Mouse (Mus musculus) mouse trophoblast stem cell (cell line): Measurements from ENCODE around the gene Slc5a2.

Experiments used
- in situ Hi-C, 2 experiments: fragments of 300-500 bp; cut with MseI, MboI; formaldehyde crosslinking; loops; 2 replicates in 1 of 2; 3 replicates in 1 of 2; pipeline ENCODE4 v1.15.1; 2025

Gene Slc5a2

GRCm38 (mm10) chr7:128298481-128299342 is 33.3 kb downstream of the Slc5a2 start:
- in situ Hi-C loops: no loop called here

- in situ Hi-C loops: no loop called here
Observed at GRCm38 (mm10) chr7:128300952-128301351, 35.5 kb downstream of the Slc5a2 start.

GRCm38 (mm10) chr7:128302151-128302550 is 36.7 kb downstream of the Slc5a2 start:
- in situ Hi-C loops: no loop called here

GRCm38 (mm10) chr7:128304198-128304597 is 38.7 kb downstream of the Slc5a2 start:
- in situ Hi-C loops: no loop called here

GRCm38 (mm10) chr7:128304907-128305306 is 39.5 kb downstream of the Slc5a2 start:
- in situ Hi-C loops: no loop called here

- in situ Hi-C loops: no loop called here
Observed at GRCm38 (mm10) chr7:128307851-128308250, 42.4 kb downstream of the Slc5a2 start.

GRCm38 (mm10) chr7:128309216-128309615 is 43.8 kb downstream of the Slc5a2 start:
- in situ Hi-C loops: no loop called here

GRCm38 (mm10) chr7:128309776-128310175 is 44.3 kb downstream of the Slc5a2 start:
- in situ Hi-C loops: no loop called here

GRCm38 (mm10) chr7:128310229-128310688 is 44.8 kb downstream of the Slc5a2 start:
- in situ Hi-C loops: no loop called here

- in situ Hi-C loops: no loop called here
Observed at GRCm38 (mm10) chr7:128311263-128311662, 45.8 kb downstream of the Slc5a2 start.

GRCm38 (mm10) chr7:128311811-128312210 is 46.4 kb downstream of the Slc5a2 start:
- in situ Hi-C loops: no loop called here

GRCm38 (mm10) chr7:128312375-128313059 is 47.1 kb downstream of the Slc5a2 start:
- in situ Hi-C loops: no loop called here

- in situ Hi-C loops: no loop called here
Observed at GRCm38 (mm10) chr7:128313601-128314000, 48.1 kb downstream of the Slc5a2 start.

GRCm38 (mm10) chr7:128314491-128314890 is 49.0 kb downstream of the Slc5a2 start:
- in situ Hi-C loops: no loop called here

- in situ Hi-C loops: no loop called here
Observed at GRCm38 (mm10) chr7:128317011-128317410, 51.6 kb downstream of the Slc5a2 start.

GRCm38 (mm10) chr7:128319140-128319539 is 53.7 kb downstream of the Slc5a2 start:
- in situ Hi-C loops: no loop called here

GRCm38 (mm10) chr7:128320219-128320816 is 54.9 kb downstream of the Slc5a2 start:
- in situ Hi-C loops: no loop called here

- in situ Hi-C loops: no loop called here
Observed at GRCm38 (mm10) chr7:128321260-128321659, 55.8 kb downstream of the Slc5a2 start.
